Mouse (Mus musculus) limb, embryonic 12.5 days (tissue): ENCODE data around the gene A730015C16Rik. TPM values are rescaled to one million over a fixed set of nuclear protein-coding genes. Genes with fewer than 3 reads are reported as not detected.

Source experiments
- ATAC-seq: fragments of 200-750 bp; cut with Nextera tagmentation; 2 replicates; pipeline ENCODE4 v1.8.0; 2017; ENCODE audit warnings: low read depth, moderate TSS enrichment; ENCODE audit not compliant: insufficient number of reproducible peaks, insufficient read depth, low FRiP score, low TSS enrichment
- H3K27ac ChIP-seq: fragments of 300-500 bp; sonication (generic); 2 replicates; pipeline ENCODE4 v1.5.1; 2016; ENCODE audit warnings: mild to moderate bottlenecking, moderate library complexity
- H3K27me3 ChIP-seq: fragments of 300-500 bp; sonication (generic); 2 replicates; pipeline ENCODE4 v1.6.1; 2016; ENCODE audit warnings: mild to moderate bottlenecking, moderate library complexity
- H3K36me3 ChIP-seq: fragments of 300-500 bp; sonication (generic); 2 replicates; pipeline ENCODE4 v1.6.1; 2016; ENCODE audit warnings: mild to moderate bottlenecking, moderate library complexity
- H3K4me1 ChIP-seq: fragments of 300-500 bp; sonication (generic); replicated peaks from 2 replicates; pipeline ENCODE4 v1.6.1; 2016
- H3K4me2 ChIP-seq: fragments of 300-500 bp; sonication (generic); 2 replicates; pipeline ENCODE4 v1.6.1; 2016; ENCODE audit warnings: mild to moderate bottlenecking, moderate library complexity
- H3K4me3 ChIP-seq: fragments of 300-500 bp; sonication (generic); replicated peaks from 2 replicates; pipeline ENCODE4 v1.5.1; 2016; ENCODE audit warnings: mild to moderate bottlenecking
- H3K9ac ChIP-seq: fragments of 300-500 bp; sonication (generic); replicated peaks from 2 replicates; pipeline ENCODE4 v1.6.1; 2016; ENCODE audit warnings: mild to moderate bottlenecking, moderate library complexity
- H3K9me3 ChIP-seq: fragments of 300-500 bp; sonication (generic); 2 replicates; pipeline ENCODE4 v1.6.1; 2016; ENCODE audit warnings: mild to moderate bottlenecking, moderate library complexity
- WGBS: fragments of 180-500 bp; shearing (Covaris S2); methylation state at CpG from one replicate; pipeline ENCODE4 v1.1.7; 2016; 5-methylcytosine and 5-hydroxymethylcytosine counted together
- polyA plus RNA-seq: library from polyadenylated mRNA; unstranded; fragments of >200 nt; fragmentation: Nextera tagmentation; extraction: Ambion mirVana; gene quantifications from 2 replicates; pipeline ENCODE4 v1.2.1, GENCODE M21; 2016

The A730015C16Rik gene
- polyA plus RNA-seq, result 2.0 and 2.2 TPM in 2 replicates

DNA sequence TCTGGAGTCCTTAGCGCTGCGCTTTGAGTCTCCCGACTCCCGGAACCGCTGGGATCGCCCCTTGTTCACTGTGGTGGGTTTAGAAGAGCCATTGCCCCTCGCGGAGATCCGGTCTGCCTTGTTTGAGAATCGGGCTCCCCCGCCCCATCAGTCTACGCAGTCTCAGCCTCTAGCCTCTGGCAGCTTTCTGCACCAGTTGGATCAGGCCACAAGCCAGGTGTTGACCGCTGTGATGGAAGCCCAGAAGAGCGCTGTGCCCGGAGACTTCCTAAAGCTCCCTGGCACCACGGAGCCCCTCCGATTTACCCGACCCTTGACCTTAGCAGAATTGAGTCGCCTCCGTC is at the start of gene A730015C16Rik:
Gene A730015C16Rik, minus strand, starts transcription at position 115 of the 344 bp plus-strand sequence.
- H3K4me3 ChIP-seq, result peak within 1 kb of the TSS; percentile 92
- peak within 1 kb of the TSS; percentile 84 for H3K9ac ChIP-seq
- peaks cover 28% of the 10 kb centered on the region for H3K36me3 ChIP-seq
- ATAC-seq, result no peak
- H3K27me3 ChIP-seq, result no peaks in the 10 kb centered on the region
- no peaks in the 10 kb centered on the region for H3K9me3 ChIP-seq
- peak within 1 kb of the TSS; percentile 89 for H3K27ac ChIP-seq
- peaks cover 13% of the 10 kb centered on the region for H3K4me1 ChIP-seq
- WGBS, result 10% methylated on average over 20 of the region's 20 CpGs
- H3K4me2 ChIP-seq, result peak within 1 kb of the TSS; percentile 97

- H3K9me3 ChIP-seq, result no peaks in the 10 kb centered on the region
- no peaks in the 10 kb centered on the region for H3K4me1 ChIP-seq
- H3K4me2 ChIP-seq, result no peak overlapping the region
- 88% methylated on average over 6 of the region's 6 CpGs for WGBS
- no peaks in the 10 kb centered on the region for H3K36me3 ChIP-seq
- no peak overlapping the region for H3K4me3 ChIP-seq
- H3K9ac ChIP-seq, result no peak overlapping the region
- no peaks in the 10 kb centered on the region for H3K27me3 ChIP-seq
- no peak for ATAC-seq
- H3K27ac ChIP-seq, result no peak overlapping the region
Measured at GRCm38 (mm10) chr4:108890876-108891275, 42.5 kb upstream of the A730015C16Rik start.

GRCm38 (mm10) chr4:108887456-108887855 is 39.0 kb upstream of the A730015C16Rik start:
- Histone ChIP-seq H3K9me3 (no peaks in the 10 kb centered on the region), H3K36me3 (no peaks in the 10 kb centered on the region), H3K4me2 (no peak overlapping the region), H3K4me1 (no peaks in the 10 kb centered on the region), H3K27ac (no peak overlapping the region), H3K4me3 (no peak overlapping the region), H3K9ac (no peak overlapping the region), H3K27me3 (no peaks in the 10 kb centered on the region)
- no peak for ATAC-seq
- 90% methylated on average over 4 of the region's 4 CpGs for WGBS

- WGBS, result 50% methylated on average over 13 of the region's 13 CpGs
- ATAC-seq, result no peak
- peaks cover 6% of the 10 kb centered on the region; the same call in 1 of the 2 replicates for H3K4me1 ChIP-seq
- no peak overlapping the region for H3K4me2 ChIP-seq
- no peak overlapping the region for H3K27ac ChIP-seq
- no peak overlapping the region for H3K4me3 ChIP-seq
- peaks cover 13% of the 10 kb centered on the region for H3K27me3 ChIP-seq
- H3K9me3 ChIP-seq, result no peaks in the 10 kb centered on the region
- H3K36me3 ChIP-seq, result no peaks in the 10 kb centered on the region
- H3K9ac ChIP-seq, result no peak overlapping the region
Measured at GRCm38 (mm10) chr4:108883815-108884214, 35.4 kb upstream of the A730015C16Rik start.

- Histone ChIP-seq H3K27me3 (peaks cover 25% of the 10 kb centered on the region), H3K4me3 (peak within 1 kb of the TSS; percentile 64), H3K9me3 (no peaks in the 10 kb centered on the region), H3K36me3 (no peaks in the 10 kb centered on the region), H3K4me2 (peak within 1 kb of the TSS; percentile 97), H3K27ac (no peak within 1 kb of the TSS), H3K4me1 (peaks cover 6% of the 10 kb centered on the region; the same call in 1 of the 2 replicates), H3K9ac (peak within 1 kb of the TSS; percentile 59)
- ATAC-seq, result peak; percentile 80
- under 1% methylated on average over 46 of the region's 46 CpGs for WGBS
Measured at GRCm38 (mm10) chr4:108878963-108879822, 30.8 kb upstream of the A730015C16Rik start, which contains the start of gene Rab3b. Rab3b (plus strand) TSS chr4:108879063.

DNA sequence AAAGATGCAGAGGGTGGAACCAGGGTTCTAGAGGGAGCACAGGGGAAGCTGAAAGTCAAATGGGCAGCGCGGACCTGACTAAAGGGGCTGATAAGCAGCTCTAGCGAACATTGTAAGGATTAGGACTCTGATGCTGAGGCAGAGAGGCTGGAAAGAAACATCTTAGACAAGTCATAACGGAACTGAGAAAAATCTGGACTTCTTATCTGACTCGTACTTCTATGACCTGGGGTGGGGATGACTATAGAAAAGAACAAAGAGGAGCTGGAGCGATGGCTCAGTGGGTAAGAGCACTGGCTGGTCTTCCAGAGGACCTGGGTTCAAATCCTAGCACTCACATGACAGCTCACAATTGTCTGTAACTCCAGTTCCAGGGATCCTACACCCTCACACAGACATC is 29.5 kb upstream of the A730015C16Rik start:
- no peaks in the 10 kb centered on the region for H3K36me3 ChIP-seq
- H3K4me2 ChIP-seq, result no peak overlapping the region
- H3K27me3 ChIP-seq, result peaks cover 25% of the 10 kb centered on the region
- H3K9me3 ChIP-seq, result no peaks in the 10 kb centered on the region
- ATAC-seq, result no peak
- WGBS, result 87% methylated on average over 6 of the region's 6 CpGs
- no peak overlapping the region for H3K27ac ChIP-seq
- no peak overlapping the region for H3K9ac ChIP-seq
- no peak overlapping the region for H3K4me3 ChIP-seq
- peaks cover 6% of the 10 kb centered on the region; the same call in 1 of the 2 replicates for H3K4me1 ChIP-seq

DNA sequence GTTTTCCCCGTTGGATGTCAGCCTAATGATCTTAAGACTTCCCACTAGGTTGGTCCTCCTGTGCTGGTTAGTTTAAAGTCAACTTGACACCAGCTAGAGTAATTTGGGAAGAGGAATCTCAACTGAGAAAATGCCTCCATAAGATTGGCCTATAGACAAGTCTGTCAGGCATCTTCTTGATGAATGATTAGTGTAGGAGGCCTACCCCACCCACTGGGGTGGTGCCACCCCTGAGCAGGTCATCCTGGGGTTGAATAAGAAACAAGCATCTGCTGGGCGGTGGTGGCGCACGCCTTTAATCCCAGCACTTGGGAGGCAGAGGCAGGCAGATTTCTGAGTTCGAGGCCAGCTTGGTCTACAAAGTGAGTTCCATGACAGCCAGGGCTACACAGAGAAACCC is 25.3 kb upstream of the A730015C16Rik start:
- Histone ChIP-seq H3K9ac (no peak overlapping the region), H3K9me3 (no peaks in the 10 kb centered on the region), H3K4me2 (no peak overlapping the region), H3K4me1 (no peaks in the 10 kb centered on the region), H3K4me3 (no peak overlapping the region), H3K27ac (no peak overlapping the region), H3K27me3 (peaks cover 13% of the 10 kb centered on the region), H3K36me3 (no peaks in the 10 kb centered on the region)
- ATAC-seq, result no peak
- 85% methylated on average over 5 of the region's 5 CpGs for WGBS

DNA sequence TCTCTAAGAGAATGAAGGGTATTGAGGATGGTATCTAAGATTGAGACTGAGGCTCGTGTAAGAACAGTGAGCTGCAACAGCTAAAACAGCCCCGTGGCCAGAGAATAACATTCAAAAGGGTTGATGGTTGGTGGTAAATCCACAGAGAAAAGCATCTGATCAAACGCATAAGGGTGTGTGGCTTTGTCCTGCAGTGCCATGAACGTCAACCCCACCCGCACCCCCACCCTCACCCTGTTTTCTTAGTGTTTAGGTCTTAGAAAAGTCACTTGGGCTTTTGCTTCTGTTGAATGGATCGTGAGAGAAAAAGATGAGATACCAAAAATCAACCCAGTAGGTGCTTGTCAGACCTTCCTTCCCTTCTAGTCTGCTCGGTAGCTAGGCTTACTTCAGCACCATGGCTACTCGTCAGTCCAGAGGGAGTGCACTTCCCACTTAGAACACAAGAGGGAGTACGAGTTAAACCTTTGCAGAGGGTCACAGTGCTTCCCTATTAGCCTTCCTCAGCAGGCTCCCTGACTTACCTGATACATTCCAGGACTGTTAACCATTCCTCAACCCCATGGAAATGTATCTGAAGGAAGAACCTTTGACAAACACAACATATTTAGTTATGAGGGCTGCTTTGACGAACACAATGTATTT is 21.4 kb upstream of the A730015C16Rik start:
- ATAC-seq, result 0 out of 2 replicates have a peak, but pooled peaks have one; percentile 52
- WGBS, result 38% methylated on average over 10 of the region's 10 CpGs
- Histone ChIP-seq H3K4me2 (no peak overlapping the region), H3K36me3 (peaks cover 2% of the 10 kb centered on the region; the same call in 1 of the 2 replicates), H3K27me3 (no peaks in the 10 kb centered on the region), H3K4me1 (no peaks in the 10 kb centered on the region), H3K9me3 (no peaks in the 10 kb centered on the region), H3K9ac (no peak overlapping the region), H3K27ac (no peak overlapping the region), H3K4me3 (no peak overlapping the region)

DNA sequence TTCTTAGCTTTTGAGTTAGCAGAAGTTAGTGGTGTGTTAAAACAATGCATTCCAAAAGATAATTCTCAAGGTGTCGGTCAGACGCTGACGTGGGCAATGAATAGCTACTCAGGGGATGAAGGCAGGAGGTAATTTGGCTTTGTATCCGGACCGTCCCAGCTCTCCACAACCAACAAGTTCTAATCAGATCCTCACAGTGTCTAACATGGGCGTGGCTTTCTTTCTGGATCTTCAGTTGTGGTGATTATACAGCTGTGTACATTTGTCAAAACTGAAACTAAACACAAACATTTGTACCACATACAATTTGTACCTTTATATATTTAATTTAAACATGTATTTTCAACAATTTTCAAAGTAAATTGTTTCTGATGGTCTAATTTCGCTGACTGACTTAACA is 18.4 kb upstream of the A730015C16Rik start:
- no peak for ATAC-seq
- Histone ChIP-seq H3K4me3 (no peak overlapping the region), H3K27me3 (no peaks in the 10 kb centered on the region), H3K9ac (no peak overlapping the region), H3K4me1 (no peaks in the 10 kb centered on the region), H3K36me3 (peaks cover 28% of the 10 kb centered on the region), H3K4me2 (no peak overlapping the region), H3K9me3 (no peaks in the 10 kb centered on the region), H3K27ac (no peak overlapping the region)
- WGBS, result 88% methylated on average over 7 of the region's 7 CpGs

DNA sequence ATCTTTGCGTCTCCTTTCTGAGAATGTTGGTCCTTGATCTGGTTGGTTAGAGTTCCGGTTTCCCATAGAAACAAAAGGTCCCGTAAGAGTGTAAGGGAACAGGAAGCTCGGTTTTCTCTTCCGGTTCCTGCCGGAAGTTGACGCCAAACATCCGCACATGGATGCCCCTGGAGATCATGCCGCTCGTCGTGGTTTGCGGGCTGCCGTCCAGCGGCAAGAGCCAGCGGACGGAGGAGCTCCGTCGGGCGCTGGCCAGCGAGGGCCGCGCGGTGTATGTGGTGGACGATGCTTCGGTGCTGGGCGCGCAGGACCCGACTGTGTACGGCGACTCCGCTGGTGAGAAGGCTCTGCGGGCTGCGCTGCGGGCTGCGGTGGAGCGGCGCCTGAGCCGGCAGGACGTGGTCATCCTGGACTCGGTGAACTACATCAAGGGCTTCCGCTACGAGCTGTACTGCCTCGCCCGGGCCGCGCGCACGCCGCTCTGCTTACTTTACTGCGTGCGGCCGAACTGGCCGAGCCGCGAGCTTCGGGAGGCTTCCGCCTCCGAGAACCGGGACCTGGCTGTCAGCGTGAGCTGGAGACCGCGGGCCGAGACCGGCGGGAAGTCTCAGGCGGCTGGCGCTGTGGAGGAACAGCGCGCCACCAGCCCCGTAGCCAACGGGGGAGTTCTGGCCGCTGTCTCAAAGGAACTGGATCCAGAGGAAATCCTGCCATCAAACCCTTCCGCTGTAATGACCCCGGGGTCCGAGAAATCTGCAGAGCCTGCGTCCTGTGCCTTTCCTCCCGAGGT is 509 bp downstream of the A730015C16Rik start, which contains the start of gene Kti12:
Gene Kti12, plus strand, starts transcription at position 71 of the 790 bp plus-strand sequence.
- Histone ChIP-seq H3K4me2 (peak within 1 kb of the TSS; percentile 97), H3K9me3 (no peaks in the 10 kb centered on the region), H3K36me3 (peaks cover 23% of the 10 kb centered on the region), H3K9ac (peak within 1 kb of the TSS; percentile 84), H3K27me3 (no peaks in the 10 kb centered on the region), H3K4me1 (peaks cover 13% of the 10 kb centered on the region), H3K27ac (peak within 1 kb of the TSS; percentile 89), H3K4me3 (peak within 1 kb of the TSS; percentile 92)
- ATAC-seq, result peak; percentile 79
- under 1% methylated on average over 77 of the region's 77 CpGs for WGBS
